Mouse (Mus musculus): ENCODE data around the gene Pdcd6ip.

DNA sequence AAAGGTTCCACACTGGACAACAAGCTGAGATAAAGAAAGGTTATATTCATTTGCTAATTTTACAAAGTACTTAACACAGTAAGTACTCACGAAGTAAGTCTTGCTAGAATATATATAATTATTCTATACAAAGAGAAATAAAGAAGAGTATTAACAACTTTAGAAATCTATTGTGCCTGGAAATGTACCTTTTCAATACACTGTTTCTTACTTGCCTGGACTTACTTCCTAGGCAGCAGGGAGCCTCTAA is 37.3 kb downstream of the Pdcd6ip start:
- TF ChIP-seq POLR2A (IDR thresholded peaks at IDR 0.05; ENCODE audit: insufficient read depth, low read depth, low read length) = no peak
- TF ChIP-seq CTCF (IDR thresholded peaks at IDR 0.05; ENCODE audit: insufficient read depth, low read depth, low read length) = no peak

All from olfactory bulb, adult 2 months (tissue).